Mouse (Mus musculus): ENCODE results near the gene Abca7. TPM values are rescaled to one million over a fixed set of nuclear protein-coding genes. Genes with fewer than 3 reads are reported as not detected.

The Abca7 gene
- 62.4 TPM for polyA plus RNA-seq (2017; shearing (Covaris generic))

GRCm38 (mm10) chr10:79996272-79997033 lies at the start of gene Abca7:
Abca7 (plus strand) TSS chr10:79996494.

GRCm38 (mm10) chr10:79959847-79960601 lies 36.3 kb upstream of the Abca7 start, which contains the start of gene Wdr18:
Wdr18 (plus strand) TSS chr10:79960152.

DNA sequence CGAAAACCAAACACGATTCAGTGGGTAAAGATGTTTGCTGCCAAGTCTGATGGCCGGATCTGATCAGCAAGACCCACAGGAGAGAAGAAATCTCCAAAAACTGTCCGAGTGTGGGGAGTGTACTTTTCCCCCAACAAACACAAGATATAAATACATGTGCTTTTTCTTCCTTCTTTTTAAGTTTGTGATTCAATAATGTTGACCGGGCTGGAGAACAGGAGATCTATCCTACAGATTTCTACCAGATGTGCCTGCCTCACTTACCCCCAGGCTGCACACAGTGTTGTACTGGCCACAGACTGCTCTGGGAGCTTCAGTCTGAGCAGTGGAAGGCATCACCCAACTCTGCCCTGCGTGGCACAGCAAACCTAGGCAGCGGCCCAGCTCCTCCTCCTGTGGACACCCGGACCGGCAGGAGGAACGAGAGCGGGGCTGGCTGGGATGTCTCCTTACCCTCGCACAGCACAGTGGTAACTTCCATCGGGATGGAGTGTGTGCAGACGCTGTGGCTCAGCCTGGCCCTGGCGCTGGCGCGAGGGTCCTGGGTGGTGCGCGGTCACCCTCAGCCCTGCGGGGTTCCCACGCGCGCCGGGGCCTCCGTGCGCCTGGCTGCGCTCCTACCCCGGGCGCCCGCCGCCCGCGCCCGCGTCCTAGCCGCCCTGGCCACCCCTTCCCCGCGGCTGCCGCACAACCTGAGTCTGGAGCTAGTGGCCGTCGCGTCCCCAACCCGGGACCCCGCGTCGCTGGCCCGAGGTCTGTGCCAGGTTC lies 25.7 kb upstream of the Abca7 start, which contains the start of gene Grin3b:
Grin3b (plus strand) TSS at position 301 of the 768 bp plus-strand sequence.

GRCm38 (mm10) chr10:79984195-79984816 lies 12.0 kb upstream of the Abca7 start, which contains the start of gene Tmem259:
Tmem259 (minus strand) TSS chr10:79984330.

GRCm38 (mm10) chr10:79988506-79989271 lies 7.6 kb upstream of the Abca7 start, which contains the start of gene Cnn2:
Cnn2 (plus strand) TSS chr10:79988584.

DNA sequence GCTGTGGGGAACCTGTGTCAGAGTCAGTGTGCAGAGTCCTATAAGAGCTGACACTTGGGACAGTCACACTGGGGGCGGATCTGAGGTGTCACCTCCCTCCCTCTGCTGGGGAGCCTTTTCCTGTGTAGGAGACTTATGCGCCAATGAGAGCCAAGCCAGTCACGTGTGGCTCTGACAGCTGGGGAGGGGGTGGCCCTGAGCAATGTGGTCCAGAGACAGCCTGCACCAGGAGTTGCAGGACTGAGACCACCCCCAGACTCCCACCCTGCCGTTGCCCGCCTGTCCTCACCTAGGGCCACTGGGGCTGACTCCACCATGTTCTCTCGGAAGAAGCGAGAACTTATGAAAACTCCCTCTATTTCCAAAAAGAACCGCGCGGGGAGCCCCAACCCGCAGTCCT lies 20.2 kb downstream of the Abca7 start, which contains the start of gene Arhgap45:
Arhgap45 (plus strand) TSS at position 143 of the 400 bp plus-strand sequence.

GRCm38 (mm10) chr10:80039559-80039979 lies 43.3 kb downstream of the Abca7 start, which contains the start of gene Polr2e:
Polr2e (minus strand) TSS chr10:80039795.

GRCm38 (mm10) chr10:80047041-80047565 lies 50.8 kb downstream of the Abca7 start, which contains the start of gene Gpx4:
Gpx4 (plus strand) TSS chr10:80047166.

Other genes with a start within 250 kb of the Abca7 start
- gene Polrmt, start 249.9 kb upstream of the Abca7 start, polyA plus RNA-seq (2017; shearing (Covaris generic)): 35.6 TPM
- not detected for gene Fgf22, start 241.4 kb upstream of the Abca7 start, polyA plus RNA-seq (2017; shearing (Covaris generic))
- gene Rnf126, start 229.5 kb upstream of the Abca7 start, polyA plus RNA-seq (2017; shearing (Covaris generic)): 4.2 TPM
- gene Fstl3, start 219.2 kb upstream of the Abca7 start, polyA plus RNA-seq (2017; shearing (Covaris generic)): 0.52 TPM
- gene Prss57, start 205.5 kb upstream of the Abca7 start, polyA plus RNA-seq (2017; shearing (Covaris generic)): not detected
- gene Palm, start 202.9 kb upstream of the Abca7 start, polyA plus RNA-seq (2017; shearing (Covaris generic)): 0.27 TPM
- gene Misp, start 175.5 kb upstream of the Abca7 start, polyA plus RNA-seq (2017; shearing (Covaris generic)): not detected
- 357 TPM for gene Ptbp1, start 142.1 kb upstream of the Abca7 start, polyA plus RNA-seq (2017; shearing (Covaris generic))
- not detected for gene Prtn3, start 122.0 kb upstream of the Abca7 start, polyA plus RNA-seq (2017; shearing (Covaris generic))
- 5.6 TPM for gene Plppr3, start 121.9 kb upstream of the Abca7 start, polyA plus RNA-seq (2017; shearing (Covaris generic))
- not detected for gene Elane, start 110.2 kb upstream of the Abca7 start, polyA plus RNA-seq (2017; shearing (Covaris generic))
- not detected for gene Cfd, start 105.6 kb upstream of the Abca7 start, polyA plus RNA-seq (2017; shearing (Covaris generic))
- gene Med16, start 87.6 kb upstream of the Abca7 start, polyA plus RNA-seq (2017; shearing (Covaris generic)): 18.3 TPM
- 3.7 TPM for gene Gm26602, start 85.6 kb upstream of the Abca7 start, polyA plus RNA-seq (2017; shearing (Covaris generic))
- gene Kiss1r, start 79.5 kb upstream of the Abca7 start, polyA plus RNA-seq (2017; shearing (Covaris generic)): 0.24 TPM
- gene R3hdm4, start 75.3 kb upstream of the Abca7 start, polyA plus RNA-seq (2017; shearing (Covaris generic)): 205 TPM
- gene Arid3a, start 69.5 kb upstream of the Abca7 start, polyA plus RNA-seq (2017; shearing (Covaris generic)): 7.4 TPM
- gene Wdr18, start 36.3 kb upstream of the Abca7 start, polyA plus RNA-seq (2017; shearing (Covaris generic)): 79.7 TPM
- gene Grin3b, start 25.8 kb upstream of the Abca7 start, polyA plus RNA-seq (2017; shearing (Covaris generic)): 0.22 TPM
- gene Tmem259, start 12.2 kb upstream of the Abca7 start, polyA plus RNA-seq (2017; shearing (Covaris generic)): 3.8 TPM
- gene Cnn2, start 7.9 kb upstream of the Abca7 start, polyA plus RNA-seq (2017; shearing (Covaris generic)): 1,134 TPM
- 911 TPM for gene Arhgap45, start 20.2 kb downstream of the Abca7 start, polyA plus RNA-seq (2017; shearing (Covaris generic))
- 250 TPM for gene Polr2e, start 43.3 kb downstream of the Abca7 start, polyA plus RNA-seq (2017; shearing (Covaris generic))
- 504 TPM for gene Gpx4, start 50.7 kb downstream of the Abca7 start, polyA plus RNA-seq (2017; shearing (Covaris generic))
- 71.4 TPM for gene Sbno2, start 109.1 kb downstream of the Abca7 start, polyA plus RNA-seq (2017; shearing (Covaris generic))
- 10.0 TPM for gene Stk11, start 119.3 kb downstream of the Abca7 start, polyA plus RNA-seq (2017; shearing (Covaris generic))
- gene Atp5d, start 142.1 kb downstream of the Abca7 start, polyA plus RNA-seq (2017; shearing (Covaris generic)): 362 TPM
- 2.3 TPM for gene Cbarp, start 144.3 kb downstream of the Abca7 start, polyA plus RNA-seq (2017; shearing (Covaris generic))
- 1.5 TPM for gene Midn, start 151.8 kb downstream of the Abca7 start, polyA plus RNA-seq (2017; shearing (Covaris generic))
- gene Cirbp, start 169.5 kb downstream of the Abca7 start, polyA plus RNA-seq (2017; shearing (Covaris generic)): 293 TPM
- gene 1600002K03Rik, start 176.4 kb downstream of the Abca7 start, polyA plus RNA-seq (2017; shearing (Covaris generic)): 32.8 TPM
- gene Efna2, start 183.0 kb downstream of the Abca7 start, polyA plus RNA-seq (2017; shearing (Covaris generic)): 0.38 TPM
- 130 TPM for gene Mum1, start 229.9 kb downstream of the Abca7 start, polyA plus RNA-seq (2017; shearing (Covaris generic))